Mouse (Mus musculus) CH12.LX (cell line): ENCODE data around the gene Cdh13. TPM values are rescaled to one million over a fixed set of nuclear protein-coding genes. Genes with fewer than 3 reads are reported as not detected.

Experiments used
- DNase-seq: peaks from one replicate; pipeline ENCODE4 v3.0.0-alpha.2; 2013; ENCODE audit errors: extremely low read depth
- H3K27ac ChIP-seq: 2 replicates; pipeline ENCODE4 v1.5.1; 2012; ENCODE audit warnings: low read depth, mild to moderate bottlenecking, control low read depth, moderate library complexity; ENCODE audit not compliant: insufficient read depth
- H3K27me3 ChIP-seq: replicated peaks from 2 replicates; pipeline ENCODE3; 2012; ENCODE audit warnings: inconsistent platforms
- H3K36me3 ChIP-seq, 2 experiments: replicated peaks in 1 of 2; 2 replicates each; pipeline versions ENCODE3 to v1.6.1; 2012; ENCODE audit warnings: inconsistent platforms in 1 of 2, low read length in 1 of 2, mild to moderate bottlenecking in 1 of 2, mixed read lengths in 1 of 2, moderate library complexity in 1 of 2; ENCODE audit not compliant: control insufficient read depth in 1 of 2, insufficient read depth in 1 of 2
- H3K4me1 ChIP-seq, 2 experiments: 2 replicates each; pipeline ENCODE4 v1.6.1; 2012; ENCODE audit warnings: inconsistent platforms in 1 of 2, moderate library complexity in 1 of 2; ENCODE audit not compliant: insufficient read depth in 2 of 2, control insufficient read depth in 1 of 2
- H3K4me2 ChIP-seq: 2 replicates; pipeline ENCODE4 v1.6.1; 2012; ENCODE audit warnings: low read depth, mild to moderate bottlenecking, control low read depth; ENCODE audit not compliant: poor library complexity, insufficient read depth, severe bottlenecking
- H3K4me3 ChIP-seq, 3 experiments: fragments of 150-350 bp in 1 of 3; sonication (generic) in 1 of 3; replicated peaks in 1 of 3; 2 replicates each; pipeline versions ENCODE3 to v1.5.1; 2011 to 2012; ENCODE audit warnings: low read depth in 2 of 3, low read length in 2 of 3, mild to moderate bottlenecking in 2 of 3, moderate library complexity in 2 of 3, control low read depth in 1 of 3, improper control_type of control experiment in 1 of 3, inconsistent platforms in 1 of 3, mixed read lengths in 1 of 3; ENCODE audit not compliant: poor library complexity in 1 of 3
- H3K79me2 ChIP-seq: replicated peaks from 2 replicates; pipeline ENCODE4 v1.6.1; 2012; ENCODE audit warnings: mild to moderate bottlenecking, moderate library complexity; ENCODE audit not compliant: control insufficient read depth, poor library complexity, insufficient read depth, severe bottlenecking; ENCODE audit errors: extremely low read depth
- H3K9ac ChIP-seq: 2 replicates; pipeline ENCODE4 v1.6.1; 2012; ENCODE audit warnings: low read depth, mild to moderate bottlenecking, control low read depth, moderate library complexity; ENCODE audit not compliant: insufficient read depth
- H3K9me3 ChIP-seq: replicated peaks from 2 replicates; pipeline ENCODE3; 2012; ENCODE audit warnings: low read length, inconsistent platforms, mixed read lengths
- CHD1 ChIP-seq: IDR thresholded peaks from 2 replicates; pipeline ENCODE4 v1.6.1; 2012; ENCODE audit warnings: low read depth, low read length, improper control_type of control experiment, inconsistent platforms
- CTCF ChIP-seq, 2 experiments: IDR thresholded peaks in 1 of 2; conservative IDR thresholded peaks in 1 of 2; 2 replicates each; pipeline ENCODE4 v1.5.1; 2011 to 2012; ENCODE audit warnings: low read depth in 2 of 2, low read length in 2 of 2, improper control_type of control experiment in 1 of 2, inconsistent platforms in 1 of 2, mild to moderate bottlenecking in 1 of 2, moderate library complexity in 1 of 2
- E2F4 ChIP-seq: IDR thresholded peaks from 2 replicates; pipeline ENCODE4 v1.6.1; 2011; ENCODE audit warnings: low read depth, low read length, improper control_type of control experiment; ENCODE audit not compliant: insufficient replicate concordance
- ELF1 ChIP-seq: IDR thresholded peaks from 2 replicates; pipeline ENCODE4 v1.6.1; 2014; ENCODE audit warnings: low read depth, mild to moderate bottlenecking, inconsistent platforms, low read length, improper control_type of control experiment
- HCFC1 ChIP-seq: IDR thresholded peaks from 2 replicates; pipeline ENCODE4 v1.6.1; 2012; ENCODE audit warnings: low read depth, mild to moderate bottlenecking, inconsistent platforms, low read length, improper control_type of control experiment
- JUN ChIP-seq: IDR thresholded peaks from 2 replicates; pipeline ENCODE4 v1.6.1; 2011; ENCODE audit warnings: low read depth, mild to moderate bottlenecking, low read length, improper control_type of control experiment, moderate library complexity; ENCODE audit not compliant: insufficient read depth
- KAT2A ChIP-seq: IDR thresholded peaks from 2 replicates; pipeline ENCODE4 v1.6.1; 2012; ENCODE audit warnings: low read length, improper control_type of control experiment, inconsistent platforms; ENCODE audit not compliant: insufficient replicate concordance
- MAZ ChIP-seq: IDR thresholded peaks from 2 replicates; pipeline ENCODE4 v1.6.1; 2012; ENCODE audit warnings: low read depth, mild to moderate bottlenecking, inconsistent platforms, low read length, improper control_type of control experiment, moderate library complexity
- MXI1 ChIP-seq: IDR thresholded peaks from 2 replicates; pipeline ENCODE4 v1.6.1; 2011; ENCODE audit warnings: mild to moderate bottlenecking, low read depth, low read length, improper control_type of control experiment
- NELFE ChIP-seq: IDR thresholded peaks from 2 replicates; pipeline ENCODE4 v1.6.1; 2011; ENCODE audit warnings: low read depth, low read length, improper control_type of control experiment
- NRF1 ChIP-seq: IDR thresholded peaks from 2 replicates; pipeline ENCODE4 v1.6.1; 2014; ENCODE audit warnings: low read depth, mild to moderate bottlenecking, inconsistent platforms, low read length, improper control_type of control experiment, moderate library complexity
- PAX5 ChIP-seq: IDR thresholded peaks from 2 replicates; pipeline ENCODE4 v1.6.1; 2012; ENCODE audit warnings: low read length, inconsistent platforms, mixed read lengths
- POLR2AphosphoS2 ChIP-seq: IDR thresholded peaks from 2 replicates; pipeline ENCODE4 v1.6.1; 2011; ENCODE audit warnings: low read depth, low read length, improper control_type of control experiment
- RCOR1 ChIP-seq: conservative IDR thresholded peaks from 2 replicates; pipeline ENCODE4 v1.6.1; 2012; ENCODE audit warnings: low read depth, mild to moderate bottlenecking, inconsistent platforms, low read length, improper control_type of control experiment
- TCF12 ChIP-seq: IDR thresholded peaks from 2 replicates; pipeline ENCODE4 v1.6.1; 2014; ENCODE audit warnings: low read depth, mild to moderate bottlenecking, inconsistent platforms, low read length, improper control_type of control experiment
- UBTF ChIP-seq: IDR thresholded peaks from 2 replicates; pipeline ENCODE4 v1.6.1; 2012; ENCODE audit warnings: low read depth, mild to moderate bottlenecking, inconsistent platforms, low read length, improper control_type of control experiment, moderate library complexity
- ZNF384 ChIP-seq: IDR thresholded peaks from 2 replicates; pipeline ENCODE4 v1.6.1; 2012; ENCODE audit warnings: low read depth, low read length, improper control_type of control experiment, inconsistent platforms
- dilution Hi-C: fragments of 300-500 bp; cut with MboI; formaldehyde crosslinking; loops from 2 replicates; pipeline ENCODE4 v1.14.3; 2020; ENCODE audit warnings: low sequenced_read_pairs; ENCODE audit not compliant: extremely low pct_unique_long_range_greater_than_20kb, extremely low pct_ligation_motif_present
- in situ Hi-C: fragments of 300-500 bp; cut with MboI; formaldehyde crosslinking; loops from 3 replicates; pipeline ENCODE4 v1.14.3; 2019; ENCODE audit warnings: low sequenced_read_pairs, low pct_ligation_motif_present, low pct_unique_long_range_greater_than_20kb, mixed read lengths
- polyA plus RNA-seq: library from polyadenylated mRNA; unstranded; fragments of >175 nt; gene quantifications from 2 replicates; pipeline ENCODE4 v1.2.1, GENCODE M21; 2012; ENCODE audit warnings: low read depth; ENCODE audit not compliant: insufficient read length
- total RNA-seq, 2 experiments: library from RNA; depleted of rRNA; stranded (reverse); fragments of 300-350 nt in 1 of 2; fragments of >200 nt in 1 of 2; gene quantifications; 2 replicates each; pipeline ENCODE4 v1.2.3; 2012 to 2014

Gene Cdh13
- total and polyA plus RNA-seq, 3 experiments, result not detected

GRCm38 (mm10) chr8:118794886-118795285 lies 511.4 kb downstream of the Cdh13 start:
- H3K9ac ChIP-seq, result no peak overlapping the region
- dilution Hi-C loops, result no loop called here
- peaks cover 82% of the 10 kb centered on the region for H3K9me3 ChIP-seq
- H3K4me3 ChIP-seq, result no peak overlapping the region
- H3K79me2 ChIP-seq, result no peaks in the 10 kb centered on the region
- no peaks in the 10 kb centered on the region for H3K27me3 ChIP-seq
- no peak for TF ChIP-seq ELF1
- no peak for TF ChIP-seq TCF12
- TF ChIP-seq POLR2AphosphoS2, result no peak
- TF ChIP-seq RCOR1, result no peak
- no peak for DNase-seq
- H3K4me2 ChIP-seq, result no peak overlapping the region
- no peaks in the 10 kb centered on the region for H3K4me1 ChIP-seq
- H3K36me3 ChIP-seq, result no peaks in the 10 kb centered on the region
- in situ Hi-C loops, result no loop called here
- H3K27ac ChIP-seq, result no peak overlapping the region

DNA sequence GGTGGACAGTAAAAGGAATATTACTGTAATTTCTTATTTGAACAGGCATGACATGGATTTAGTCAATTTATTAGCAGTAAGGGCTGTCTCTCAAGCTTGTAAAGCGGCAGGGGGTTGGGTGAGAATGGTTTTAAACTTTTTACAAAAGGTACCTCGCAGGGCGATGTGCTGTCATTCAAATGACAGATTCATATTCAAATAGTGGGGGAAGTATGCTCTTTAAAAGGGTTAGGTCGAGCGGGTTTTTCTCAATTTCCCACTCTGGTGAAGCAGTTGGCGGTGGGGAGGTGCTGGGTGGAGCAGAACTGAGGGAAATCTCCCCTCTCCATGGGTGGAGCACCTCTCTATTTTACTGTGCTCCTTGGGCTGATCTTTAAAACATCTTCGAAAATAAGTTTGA lies 513.0 kb downstream of the Cdh13 start:
- dilution Hi-C loops, result no loop called here
- no peaks in the 10 kb centered on the region for H3K27me3 ChIP-seq
- peaks cover 86% of the 10 kb centered on the region for H3K9me3 ChIP-seq
- TF ChIP-seq E2F4 (no peak), HCFC1 (no peak), JUN (no peak), PAX5 (no peak), CTCF (conservative IDR thresholded peaks at IDR 0.05 in 1 of 2, IDR thresholded peaks at IDR 0.05 in 1 of 2; ENCODE audit: low read depth in 2 of 2, low read length in 2 of 2) (no peak), MAZ (no peak), CHD1 (no peak), NELFE (no peak), ZNF384 (no peak), UBTF (no peak), NRF1 (no peak), KAT2A (no peak), MXI1 (no peak)
- TF ChIP-seq, all 38 proteins: peak for 0
- DNase-seq, result no peak
- no peaks in the 10 kb centered on the region for H3K79me2 ChIP-seq
- in situ Hi-C loops, result no loop called here
- H3K4me3 ChIP-seq, result no peak overlapping the region
- no peaks in the 10 kb centered on the region for H3K4me1 ChIP-seq
- no peak overlapping the region for H3K9ac ChIP-seq
- H3K36me3 ChIP-seq, result no peaks in the 10 kb centered on the region
- no peak overlapping the region for H3K4me2 ChIP-seq
- no peak overlapping the region for H3K27ac ChIP-seq
